Mouse (Mus musculus): ENCODE measurements around the gene Cnnm2. TPM values are rescaled to one million over a fixed set of nuclear protein-coding genes. Genes with fewer than 3 reads are reported as not detected.

Gene Cnnm2
- polyA plus RNA-seq, 1 experiment from 2014 or later: 6.5 TPM

GRCm38 (mm10) chr19:46903379-46903778 lies 142.0 kb downstream of the Cnnm2 start:
- no peak overlapping the region for H3K4me2 ChIP-seq (replicated peaks; ENCODE audit: low read depth)
- H3K36me3 ChIP-seq (ENCODE audit: control insufficient read depth, insufficient read depth): no peaks in the 10 kb centered on the region; the same call in 1 of the 2 replicates
- no peak for TF ChIP-seq CTCF (IDR thresholded peaks at IDR 0.05; ENCODE audit: low read depth)
- H3K9me3 ChIP-seq (ENCODE audit: control insufficient read depth): no peaks in the 10 kb centered on the region
- WGBS: 93% methylated on average over 5 of the region's 5 CpGs
- no peak overlapping the region for H3K4me3 ChIP-seq (ENCODE audit: low read depth, low read length)
- ATAC-seq: no peak
- H3K9ac ChIP-seq (ENCODE audit: low read depth, low read length): no peak overlapping the region
- no peak overlapping the region for H3K27ac ChIP-seq (ENCODE audit: low read depth, low read length)
- H3K27me3 ChIP-seq (replicated peaks; ENCODE audit: control insufficient read depth, insufficient read depth, low read length): no peaks in the 10 kb centered on the region
- H3K4me1 ChIP-seq (replicated peaks; ENCODE audit: control insufficient read depth, insufficient read depth, low read length): 0 out of 2 replicates have a peak, but pooled peaks cover 3% of the 10 kb centered on the region

- no peak overlapping the region for H3K4me2 ChIP-seq (replicated peaks; ENCODE audit: low read depth)
- no peaks in the 10 kb centered on the region for H3K27me3 ChIP-seq (replicated peaks; ENCODE audit: control insufficient read depth, insufficient read depth, low read length)
- H3K27ac ChIP-seq (ENCODE audit: low read depth, low read length): no peak overlapping the region
- no peak overlapping the region for H3K4me3 ChIP-seq (ENCODE audit: low read depth, low read length)
- WGBS: 100% methylated on average over 1 of the region's 1 CpGs
- no peak for TF ChIP-seq CTCF (IDR thresholded peaks at IDR 0.05; ENCODE audit: low read depth)
- no peaks in the 10 kb centered on the region for H3K4me1 ChIP-seq (replicated peaks; ENCODE audit: control insufficient read depth, insufficient read depth, low read length)
- H3K9ac ChIP-seq (ENCODE audit: low read depth, low read length): no peak overlapping the region
- H3K36me3 ChIP-seq (ENCODE audit: control insufficient read depth, insufficient read depth): no peaks in the 10 kb centered on the region; the same call in 1 of the 2 replicates
- ATAC-seq: no peak
- H3K9me3 ChIP-seq (ENCODE audit: control insufficient read depth): no peaks in the 10 kb centered on the region
These were observed 143.5 kb downstream of the Cnnm2 start for GRCm38 (mm10) chr19:46904907-46905306.

- Histone ChIP-seq H3K27me3 (replicated peaks; ENCODE audit: control insufficient read depth, insufficient read depth, low read length) (no peaks in the 10 kb centered on the region), H3K4me2 (replicated peaks; ENCODE audit: low read depth) (no peak overlapping the region), H3K4me1 (replicated peaks; ENCODE audit: control insufficient read depth, insufficient read depth, low read length) (no peaks in the 10 kb centered on the region), H3K27ac (ENCODE audit: low read depth, low read length) (no peak overlapping the region), H3K36me3 (ENCODE audit: control insufficient read depth, insufficient read depth) (no peaks in the 10 kb centered on the region; the same call in 1 of the 2 replicates), H3K9me3 (ENCODE audit: control insufficient read depth) (no peaks in the 10 kb centered on the region), H3K4me3 (ENCODE audit: low read depth, low read length) (no peak overlapping the region), H3K9ac (ENCODE audit: low read depth, low read length) (no peak overlapping the region)
- no peak for ATAC-seq
- TF ChIP-seq CTCF (IDR thresholded peaks at IDR 0.05; ENCODE audit: low read depth): no peak
These were observed 144.0 kb downstream of the Cnnm2 start for GRCm38 (mm10) chr19:46905383-46905782.

- Histone ChIP-seq H3K27ac (ENCODE audit: low read depth, low read length) (no peak overlapping the region), H3K4me3 (ENCODE audit: low read depth, low read length) (no peak overlapping the region), H3K9me3 (ENCODE audit: control insufficient read depth) (no peaks in the 10 kb centered on the region), H3K36me3 (ENCODE audit: control insufficient read depth, insufficient read depth) (no peaks in the 10 kb centered on the region; the same call in 1 of the 2 replicates), H3K4me1 (replicated peaks; ENCODE audit: control insufficient read depth, insufficient read depth, low read length) (no peaks in the 10 kb centered on the region), H3K4me2 (replicated peaks; ENCODE audit: low read depth) (no peak overlapping the region), H3K9ac (ENCODE audit: low read depth, low read length) (no peak overlapping the region), H3K27me3 (replicated peaks; ENCODE audit: control insufficient read depth, insufficient read depth, low read length) (no peaks in the 10 kb centered on the region)
- TF ChIP-seq CTCF (IDR thresholded peaks at IDR 0.05; ENCODE audit: low read depth): no peak
- WGBS: 75% methylated on average over 4 of the region's 4 CpGs
- no peak for ATAC-seq
These were observed 144.6 kb downstream of the Cnnm2 start for GRCm38 (mm10) chr19:46905971-46906370.

GRCm38 (mm10) chr19:46908207-46908606 lies 146.8 kb downstream of the Cnnm2 start:
- Histone ChIP-seq H3K4me1 (replicated peaks; ENCODE audit: control insufficient read depth, insufficient read depth, low read length) (no peaks in the 10 kb centered on the region), H3K4me3 (ENCODE audit: low read depth, low read length) (no peak overlapping the region), H3K9ac (ENCODE audit: low read depth, low read length) (no peak overlapping the region), H3K27me3 (replicated peaks; ENCODE audit: control insufficient read depth, insufficient read depth, low read length) (no peaks in the 10 kb centered on the region), H3K4me2 (replicated peaks; ENCODE audit: low read depth) (no peak overlapping the region), H3K27ac (ENCODE audit: low read depth, low read length) (no peak overlapping the region), H3K9me3 (ENCODE audit: control insufficient read depth) (no peaks in the 10 kb centered on the region), H3K36me3 (ENCODE audit: control insufficient read depth, insufficient read depth) (no peaks in the 10 kb centered on the region; the same call in 1 of the 2 replicates)
- no peak for ATAC-seq
- TF ChIP-seq CTCF (IDR thresholded peaks at IDR 0.05; ENCODE audit: low read depth): no peak
- 84% methylated on average over 5 of the region's 5 CpGs for WGBS

- no peaks in the 10 kb centered on the region for H3K4me1 ChIP-seq (replicated peaks; ENCODE audit: control insufficient read depth, insufficient read depth, low read length)
- no peaks in the 10 kb centered on the region; the same call in 1 of the 2 replicates for H3K36me3 ChIP-seq (ENCODE audit: control insufficient read depth, insufficient read depth)
- no peak for TF ChIP-seq CTCF (IDR thresholded peaks at IDR 0.05; ENCODE audit: low read depth)
- no peak overlapping the region for H3K4me3 ChIP-seq (ENCODE audit: low read depth, low read length)
- no peak overlapping the region for H3K4me2 ChIP-seq (replicated peaks; ENCODE audit: low read depth)
- H3K9me3 ChIP-seq (ENCODE audit: control insufficient read depth): no peaks in the 10 kb centered on the region
- H3K27ac ChIP-seq (ENCODE audit: low read depth, low read length): no peak overlapping the region
- H3K27me3 ChIP-seq (replicated peaks; ENCODE audit: control insufficient read depth, insufficient read depth, low read length): no peaks in the 10 kb centered on the region
- 82% methylated on average over 4 of the region's 4 CpGs for WGBS
- no peak for ATAC-seq
- no peak overlapping the region for H3K9ac ChIP-seq (ENCODE audit: low read depth, low read length)
These were observed 147.6 kb downstream of the Cnnm2 start for GRCm38 (mm10) chr19:46908977-46909376.

GRCm38 (mm10) chr19:46911492-46911891 lies 150.1 kb downstream of the Cnnm2 start:
- no peaks in the 10 kb centered on the region for H3K27me3 ChIP-seq (replicated peaks; ENCODE audit: control insufficient read depth, insufficient read depth, low read length)
- no peak overlapping the region for H3K4me2 ChIP-seq (replicated peaks; ENCODE audit: low read depth)
- TF ChIP-seq CTCF (IDR thresholded peaks at IDR 0.05; ENCODE audit: low read depth): no peak
- 62% methylated on average over 3 of the region's 3 CpGs for WGBS
- H3K36me3 ChIP-seq (ENCODE audit: control insufficient read depth, insufficient read depth): no peaks in the 10 kb centered on the region
- no peaks in the 10 kb centered on the region for H3K4me1 ChIP-seq (replicated peaks; ENCODE audit: control insufficient read depth, insufficient read depth, low read length)
- no peak overlapping the region for H3K4me3 ChIP-seq (ENCODE audit: low read depth, low read length)
- ATAC-seq: no peak
- no peak overlapping the region for H3K9ac ChIP-seq (ENCODE audit: low read depth, low read length)
- no peaks in the 10 kb centered on the region for H3K9me3 ChIP-seq (ENCODE audit: control insufficient read depth)
- no peak overlapping the region for H3K27ac ChIP-seq (ENCODE audit: low read depth, low read length)
